Mouse (Mus musculus): ENCODE measurements around the gene Tanc1. TPM values are rescaled to one million over a fixed set of nuclear protein-coding genes. Genes with fewer than 3 reads are reported as not detected.
A peak's percentile ranks its signal among the peaks of the same experiment; 100 is the strongest.

Tanc1 gene
- polyA plus RNA-seq, 1 experiment from 2014 or later = 29.8 TPM

GRCm38 (mm10) chr2:59653306-59654165 lies 41.7 kb downstream of the Tanc1 start:
- Histone ChIP-seq H3K4me3 (replicated peaks; ENCODE audit: low read depth, low read length) (no peak overlapping the region), H3K27ac (no peak overlapping the region), H3K4me1 (replicated peaks; ENCODE audit: insufficient read depth, low read length) (peaks cover 1% of the 10 kb centered on the region), H3K4me2 (ENCODE audit: low read length) (no peak overlapping the region), H3K27me3 (ENCODE audit: insufficient read depth, low read length) (no peaks in the 10 kb centered on the region), H3K36me3 (ENCODE audit: insufficient read depth, low read length) (0 out of 2 replicates have a peak, but pooled peaks cover 6% of the 10 kb centered on the region), H3K9me3 (replicated peaks; ENCODE audit: low read length) (no peaks in the 10 kb centered on the region), H3K9ac (ENCODE audit: low read depth, low read length) (no peak overlapping the region)
- TF ChIP-seq CTCF (IDR thresholded peaks at IDR 0.05; ENCODE audit: low read depth) = no peak
- WGBS = 74% methylated on average over 8 of the region's 8 CpGs
- DNase-seq (ENCODE audit: low spot score) (no peak), ATAC-seq (replicated peaks; ENCODE audit: low FRiP score, low read depth) (no peak)

GRCm38 (mm10) chr2:59655471-59655870 lies 43.6 kb downstream of the Tanc1 start:
- no peak overlapping the region for H3K4me3 ChIP-seq (replicated peaks; ENCODE audit: low read depth, low read length)
- no peak for TF ChIP-seq CTCF (IDR thresholded peaks at IDR 0.05; ENCODE audit: low read depth)
- 0 out of 2 replicates have a peak, but pooled peaks cover 6% of the 10 kb centered on the region for H3K36me3 ChIP-seq (ENCODE audit: insufficient read depth, low read length)
- 50% methylated on average over 7 of the region's 7 CpGs for WGBS
- 0 out of 2 replicates have a peak overlapping the region, but pooled peaks have one; percentile 8 for H3K27ac ChIP-seq
- no peak overlapping the region for H3K4me2 ChIP-seq (ENCODE audit: low read length)
- DNase-seq (ENCODE audit: low spot score) (no peak), ATAC-seq (replicated peaks; ENCODE audit: low FRiP score, low read depth) (no peak)
- no peak overlapping the region for H3K9ac ChIP-seq (ENCODE audit: low read depth, low read length)
- H3K4me1 ChIP-seq (replicated peaks; ENCODE audit: insufficient read depth, low read length) = peaks cover 9% of the 10 kb centered on the region
- H3K27me3 ChIP-seq (ENCODE audit: insufficient read depth, low read length) = no peaks in the 10 kb centered on the region
- no peaks in the 10 kb centered on the region for H3K9me3 ChIP-seq (replicated peaks; ENCODE audit: low read length)

GRCm38 (mm10) chr2:59656680-59657079 lies 44.8 kb downstream of the Tanc1 start:
- WGBS = 32% methylated on average over 5 of the region's 5 CpGs

GRCm38 (mm10) chr2:59659686-59660085 lies 47.8 kb downstream of the Tanc1 start:
- ATAC-seq (replicated peaks; ENCODE audit: low FRiP score, low read depth) (no peak), DNase-seq (ENCODE audit: low spot score) (no peak)
- H3K36me3 ChIP-seq (ENCODE audit: insufficient read depth, low read length) = 0 out of 2 replicates have a peak, but pooled peaks cover 5% of the 10 kb centered on the region
- H3K4me1 ChIP-seq (replicated peaks; ENCODE audit: insufficient read depth, low read length) = peaks cover 29% of the 10 kb centered on the region
- H3K9me3 ChIP-seq (replicated peaks; ENCODE audit: low read length) = no peaks in the 10 kb centered on the region
- H3K27ac ChIP-seq = no peak overlapping the region
- no peaks in the 10 kb centered on the region for H3K27me3 ChIP-seq (ENCODE audit: insufficient read depth, low read length)
- no peak overlapping the region for H3K4me2 ChIP-seq (ENCODE audit: low read length)
- H3K9ac ChIP-seq (ENCODE audit: low read depth, low read length) = no peak overlapping the region
- H3K4me3 ChIP-seq (replicated peaks; ENCODE audit: low read depth, low read length) = no peak overlapping the region
- WGBS = 69% methylated on average over 6 of the region's 6 CpGs
- TF ChIP-seq CTCF (IDR thresholded peaks at IDR 0.05; ENCODE audit: low read depth) = no peak

More at GRCm38 (mm10) chr2:59656680-59657079, 44.8 kb downstream of the Tanc1 start:
- Histone ChIP-seq H3K36me3 (ENCODE audit: insufficient read depth, low read length) (0 out of 2 replicates have a peak, but pooled peaks cover 6% of the 10 kb centered on the region), H3K4me3 (replicated peaks; ENCODE audit: low read depth, low read length) (no peak overlapping the region), H3K9ac (ENCODE audit: low read depth, low read length) (no peak overlapping the region), H3K27ac (0 out of 2 replicates have a peak overlapping the region, but pooled peaks have one; percentile 22), H3K4me2 (ENCODE audit: low read length) (no peak overlapping the region), H3K4me1 (replicated peaks; ENCODE audit: insufficient read depth, low read length) (peaks cover 21% of the 10 kb centered on the region), H3K27me3 (ENCODE audit: insufficient read depth, low read length) (no peaks in the 10 kb centered on the region), H3K9me3 (replicated peaks; ENCODE audit: low read length) (no peaks in the 10 kb centered on the region)
- no peak for DNase-seq (ENCODE audit: low spot score)
- TF ChIP-seq CTCF (IDR thresholded peaks at IDR 0.05; ENCODE audit: low read depth) = no peak
- ATAC-seq (replicated peaks; ENCODE audit: low FRiP score, low read depth) = no peak

- H3K27me3 ChIP-seq (ENCODE audit: insufficient read depth, low read length) = no peaks in the 10 kb centered on the region
- ATAC-seq (replicated peaks; ENCODE audit: low FRiP score, low read depth) = 0 out of 2 replicates have a peak, but pooled peaks have one; percentile 30
- H3K9me3 ChIP-seq (replicated peaks; ENCODE audit: low read length) = no peaks in the 10 kb centered on the region
- H3K9ac ChIP-seq (ENCODE audit: low read depth, low read length) = no peak overlapping the region
- H3K36me3 ChIP-seq (ENCODE audit: insufficient read depth, low read length) = no peaks in the 10 kb centered on the region
- WGBS = 36% methylated on average over 16 of the region's 16 CpGs
- H3K4me1 ChIP-seq (replicated peaks; ENCODE audit: insufficient read depth, low read length) = peaks cover 29% of the 10 kb centered on the region
- H3K4me3 ChIP-seq (replicated peaks; ENCODE audit: low read depth, low read length) = no peak overlapping the region
- no peak for TF ChIP-seq CTCF (IDR thresholded peaks at IDR 0.05; ENCODE audit: low read depth)
- H3K4me2 ChIP-seq (ENCODE audit: low read length) = peak overlapping the region; percentile 23; the same call in 1 of the 2 replicates
- DNase-seq (ENCODE audit: low spot score) = peak; percentile 72
- peak overlapping the region; percentile 57 for H3K27ac ChIP-seq
Measured at GRCm38 (mm10) chr2:59660891-59661805, 49.3 kb downstream of the Tanc1 start.

Measured in kidney, postnatal 0 days (tissue).